Mouse (Mus musculus): Measurements from ENCODE around the gene Oprm1. TPM values are rescaled to one million over a fixed set of nuclear protein-coding genes. Genes with fewer than 3 reads are reported as not detected.
"Not testable (repeated sequence)": the region's sequence is repeated elsewhere in the genome, so short reads cannot be mapped to it uniquely, and the experiment has no call there.

The Oprm1 gene
- polyA plus RNA-seq, 1 experiment from 2014 or later = 0.07 TPM

DNA sequence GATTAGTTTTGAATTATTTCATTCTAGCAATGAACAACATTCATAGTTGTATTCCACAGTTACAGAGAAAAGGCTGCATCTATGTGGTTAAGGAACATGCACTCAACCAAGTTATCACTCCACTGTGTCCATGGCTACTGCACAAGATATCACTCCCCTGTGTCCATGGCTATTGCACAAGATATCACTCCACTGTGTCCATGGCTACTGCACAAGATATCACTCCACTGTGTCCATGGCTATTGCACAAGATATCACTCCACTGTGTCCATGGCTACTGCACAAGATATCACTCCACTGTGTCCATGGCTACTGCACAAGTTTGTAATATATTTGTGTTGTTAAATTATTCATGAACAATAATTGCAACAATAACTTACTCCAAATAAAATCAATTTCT is 245.6 kb downstream of the Oprm1 start:
- not testable (repeated sequence) for H3K9ac ChIP-seq (ENCODE audit: low read depth, low read length); ATAC-seq (ENCODE audit: low read depth); H3K9me3 ChIP-seq (replicated peaks; ENCODE audit: control insufficient read depth, low read length); H3K4me1 ChIP-seq (ENCODE audit: control insufficient read depth, low read depth, low read length); H3K27ac ChIP-seq (ENCODE audit: low read length); H3K4me2 ChIP-seq (ENCODE audit: low read depth, low read length); H3K27me3 ChIP-seq (ENCODE audit: control insufficient read depth, insufficient read depth, low read depth, low read length); H3K36me3 ChIP-seq (ENCODE audit: control insufficient read depth, insufficient read depth); H3K4me3 ChIP-seq (ENCODE audit: low read depth, low read length)

DNA sequence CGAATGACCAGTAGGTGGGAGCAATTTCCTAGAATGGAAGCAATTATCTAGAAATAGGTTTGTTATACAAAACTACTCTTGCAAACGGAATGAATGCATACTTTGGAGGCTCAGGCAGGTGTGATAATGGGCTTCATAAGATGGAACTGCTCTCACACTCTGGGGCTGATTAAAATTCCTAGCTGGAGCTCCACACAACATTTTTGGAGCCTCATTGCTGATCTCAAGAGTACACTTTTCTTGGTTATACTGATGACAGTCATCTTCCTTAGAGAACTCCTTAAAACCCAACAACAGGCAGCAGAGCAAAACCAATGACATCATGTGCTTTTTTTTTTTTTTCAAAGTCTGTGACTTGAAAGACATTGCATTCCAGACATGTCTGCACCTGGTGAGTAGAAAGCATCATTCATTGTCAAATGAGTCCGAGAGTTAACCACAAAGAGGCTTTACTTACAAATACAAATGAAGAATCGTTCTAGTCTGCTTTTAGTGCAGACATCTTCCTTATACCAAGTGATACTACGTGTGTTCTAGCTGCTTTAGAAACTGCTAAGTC is 246.8 kb downstream of the Oprm1 start:
- Histone ChIP-seq H3K4me2 (ENCODE audit: low read depth, low read length) (no peak overlapping the region), H3K4me3 (ENCODE audit: low read depth, low read length) (no peak overlapping the region), H3K27ac (ENCODE audit: low read length) (no peak overlapping the region), H3K9ac (ENCODE audit: low read depth, low read length) (no peak overlapping the region), H3K36me3 (ENCODE audit: control insufficient read depth, insufficient read depth) (no peaks in the 10 kb centered on the region), H3K4me1 (ENCODE audit: control insufficient read depth, low read depth, low read length) (no peaks in the 10 kb centered on the region), H3K9me3 (replicated peaks; ENCODE audit: control insufficient read depth, low read length) (no peaks in the 10 kb centered on the region), H3K27me3 (ENCODE audit: control insufficient read depth, insufficient read depth, low read depth, low read length) (no peaks in the 10 kb centered on the region)
- no peak for ATAC-seq (ENCODE audit: low read depth)
- 41% methylated on average over 5 of the region's 5 CpGs for WGBS (ENCODE audit: insufficient replicate concordance)

- H3K27me3 ChIP-seq (ENCODE audit: control insufficient read depth, insufficient read depth, low read depth, low read length) = no peaks in the 10 kb centered on the region
- 55% methylated on average over 8 of the region's 8 CpGs for WGBS (ENCODE audit: insufficient replicate concordance)
- H3K36me3 ChIP-seq (ENCODE audit: control insufficient read depth, insufficient read depth) = no peaks in the 10 kb centered on the region
- no peak overlapping the region for H3K4me3 ChIP-seq (ENCODE audit: low read depth, low read length)
- no peak overlapping the region for H3K4me2 ChIP-seq (ENCODE audit: low read depth, low read length)
- no peak overlapping the region for H3K9ac ChIP-seq (ENCODE audit: low read depth, low read length)
- H3K4me1 ChIP-seq (ENCODE audit: control insufficient read depth, low read depth, low read length) = no peaks in the 10 kb centered on the region
- no peaks in the 10 kb centered on the region for H3K9me3 ChIP-seq (replicated peaks; ENCODE audit: control insufficient read depth, low read length)
- no peak for ATAC-seq (ENCODE audit: low read depth)
- H3K27ac ChIP-seq (ENCODE audit: low read length) = no peak overlapping the region
These were observed 252.2 kb downstream of the Oprm1 start for GRCm38 (mm10) chr10:7010543-7010942.

GRCm38 (mm10) chr10:7015199-7015598 is 256.9 kb downstream of the Oprm1 start:
- no peak for ATAC-seq (ENCODE audit: low read depth)
- Histone ChIP-seq H3K27ac (ENCODE audit: low read length) (no peak overlapping the region), H3K4me3 (ENCODE audit: low read depth, low read length) (no peak overlapping the region), H3K9ac (ENCODE audit: low read depth, low read length) (no peak overlapping the region), H3K9me3 (replicated peaks; ENCODE audit: control insufficient read depth, low read length) (no peaks in the 10 kb centered on the region), H3K27me3 (ENCODE audit: control insufficient read depth, insufficient read depth, low read depth, low read length) (no peaks in the 10 kb centered on the region), H3K4me1 (ENCODE audit: control insufficient read depth, low read depth, low read length) (no peaks in the 10 kb centered on the region), H3K36me3 (ENCODE audit: control insufficient read depth, insufficient read depth) (no peaks in the 10 kb centered on the region), H3K4me2 (ENCODE audit: low read depth, low read length) (no peak overlapping the region)
- 18% methylated on average over 1 of the region's 1 CpGs for WGBS (ENCODE audit: insufficient replicate concordance)

GRCm38 (mm10) chr10:7019781-7020386 is 261.6 kb downstream of the Oprm1 start:
- no peak for ATAC-seq (ENCODE audit: low read depth)
- H3K27ac ChIP-seq (ENCODE audit: low read length) = no peak overlapping the region
- H3K9ac ChIP-seq (ENCODE audit: low read depth, low read length) = no peak overlapping the region
- H3K9me3 ChIP-seq (replicated peaks; ENCODE audit: control insufficient read depth, low read length) = no peaks in the 10 kb centered on the region
- WGBS (ENCODE audit: insufficient replicate concordance) = 65% methylated on average over 7 of the region's 7 CpGs
- H3K4me2 ChIP-seq (ENCODE audit: low read depth, low read length) = no peak overlapping the region
- H3K4me1 ChIP-seq (ENCODE audit: control insufficient read depth, low read depth, low read length) = no peaks in the 10 kb centered on the region
- H3K36me3 ChIP-seq (ENCODE audit: control insufficient read depth, insufficient read depth) = no peaks in the 10 kb centered on the region
- H3K4me3 ChIP-seq (ENCODE audit: low read depth, low read length) = no peak overlapping the region
- no peaks in the 10 kb centered on the region for H3K27me3 ChIP-seq (ENCODE audit: control insufficient read depth, insufficient read depth, low read depth, low read length)

GRCm38 (mm10) chr10:7020551-7020950 is 262.2 kb downstream of the Oprm1 start:
- Histone ChIP-seq H3K4me1 (ENCODE audit: control insufficient read depth, low read depth, low read length) (no peaks in the 10 kb centered on the region), H3K36me3 (ENCODE audit: control insufficient read depth, insufficient read depth) (no peaks in the 10 kb centered on the region), H3K9me3 (replicated peaks; ENCODE audit: control insufficient read depth, low read length) (no peaks in the 10 kb centered on the region), H3K4me2 (ENCODE audit: low read depth, low read length) (no peak overlapping the region), H3K9ac (ENCODE audit: low read depth, low read length) (no peak overlapping the region), H3K4me3 (ENCODE audit: low read depth, low read length) (no peak overlapping the region), H3K27me3 (ENCODE audit: control insufficient read depth, insufficient read depth, low read depth, low read length) (no peaks in the 10 kb centered on the region), H3K27ac (ENCODE audit: low read length) (no peak overlapping the region)
- WGBS (ENCODE audit: insufficient replicate concordance) = 80% methylated on average over 9 of the region's 9 CpGs
- ATAC-seq (ENCODE audit: low read depth) = no peak

- ATAC-seq (ENCODE audit: low read depth) = no peak
- Histone ChIP-seq H3K9me3 (replicated peaks; ENCODE audit: control insufficient read depth, low read length) (no peaks in the 10 kb centered on the region), H3K4me1 (ENCODE audit: control insufficient read depth, low read depth, low read length) (no peaks in the 10 kb centered on the region), H3K9ac (ENCODE audit: low read depth, low read length) (no peak overlapping the region), H3K27me3 (ENCODE audit: control insufficient read depth, insufficient read depth, low read depth, low read length) (no peaks in the 10 kb centered on the region), H3K4me3 (ENCODE audit: low read depth, low read length) (no peak overlapping the region), H3K27ac (ENCODE audit: low read length) (no peak overlapping the region), H3K36me3 (ENCODE audit: control insufficient read depth, insufficient read depth) (no peaks in the 10 kb centered on the region), H3K4me2 (ENCODE audit: low read depth, low read length) (no peak overlapping the region)
- WGBS (ENCODE audit: insufficient replicate concordance) = 58% methylated on average over 1 of the region's 1 CpGs
These were observed 266.7 kb downstream of the Oprm1 start for GRCm38 (mm10) chr10:7025028-7025427.

- ATAC-seq (ENCODE audit: low read depth) = no peak
These were observed 275.2 kb downstream of the Oprm1 start for GRCm38 (mm10) chr10:7033459-7033858.

DNA sequence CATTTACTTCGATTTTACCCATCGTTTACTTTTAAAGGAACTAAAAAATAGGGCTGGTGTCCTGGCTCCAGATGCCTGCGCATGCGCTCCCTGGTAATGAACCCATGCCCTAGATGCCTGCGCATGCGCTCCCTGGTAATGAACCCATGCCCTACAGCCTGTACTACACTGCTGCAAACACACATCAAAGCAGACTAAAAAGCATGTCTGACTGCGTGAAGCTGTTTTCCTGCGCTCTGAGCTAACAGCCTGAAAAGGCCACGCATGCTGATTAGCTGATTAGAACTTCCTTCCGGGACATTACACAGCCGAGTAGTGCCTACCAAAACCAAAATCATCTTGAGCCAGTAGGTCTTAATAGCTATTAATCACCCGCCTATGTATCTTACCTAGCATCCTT is 277.2 kb downstream of the Oprm1 start:
- ATAC-seq (ENCODE audit: low read depth) = no peak
- Histone ChIP-seq H3K9ac (ENCODE audit: low read depth, low read length) (no peak overlapping the region), H3K4me2 (ENCODE audit: low read depth, low read length) (no peak overlapping the region), H3K27ac (ENCODE audit: low read length) (no peak overlapping the region), H3K9me3 (replicated peaks; ENCODE audit: control insufficient read depth, low read length) (no peaks in the 10 kb centered on the region), H3K36me3 (ENCODE audit: control insufficient read depth, insufficient read depth) (no peaks in the 10 kb centered on the region), H3K4me3 (ENCODE audit: low read depth, low read length) (no peak overlapping the region), H3K27me3 (ENCODE audit: control insufficient read depth, insufficient read depth, low read depth, low read length) (no peaks in the 10 kb centered on the region), H3K4me1 (ENCODE audit: control insufficient read depth, low read depth, low read length) (no peaks in the 10 kb centered on the region)
- 50% methylated on average over 12 of the region's 12 CpGs for WGBS (ENCODE audit: insufficient replicate concordance)

More at GRCm38 (mm10) chr10:7033459-7033858, 275.2 kb downstream of the Oprm1 start:
- 57% methylated on average over 2 of the region's 2 CpGs for WGBS (ENCODE audit: insufficient replicate concordance)
- H3K36me3 ChIP-seq (ENCODE audit: control insufficient read depth, insufficient read depth) = no peaks in the 10 kb centered on the region
- no peaks in the 10 kb centered on the region for H3K9me3 ChIP-seq (replicated peaks; ENCODE audit: control insufficient read depth, low read length)
- no peak overlapping the region for H3K4me2 ChIP-seq (ENCODE audit: low read depth, low read length)
- H3K4me3 ChIP-seq (ENCODE audit: low read depth, low read length) = no peak overlapping the region
- H3K27me3 ChIP-seq (ENCODE audit: control insufficient read depth, insufficient read depth, low read depth, low read length) = no peaks in the 10 kb centered on the region
- no peak overlapping the region for H3K27ac ChIP-seq (ENCODE audit: low read length)
- H3K4me1 ChIP-seq (ENCODE audit: control insufficient read depth, low read depth, low read length) = no peaks in the 10 kb centered on the region
- H3K9ac ChIP-seq (ENCODE audit: low read depth, low read length) = no peak overlapping the region

Measured in liver, embryonic 16.5 days (tissue).